Mouse (Mus musculus) CD4-positive, CD25-positive, alpha-beta regulatory T cell, adult 2 months (primary cell): Measurements from ENCODE around the gene Lrpprc.

Experiments used
- DNase-seq: peaks from one replicate; pipeline ENCODE4 v3.0.0-alpha.2; 2012; ENCODE audit warnings: low read depth, low spot score

The Lrpprc gene

GRCm38 (mm10) chr17:84771882-84772281, 18.7 kb downstream of the Lrpprc start:
- DNase-seq: no peak

- DNase-seq: peak; percentile 5
Measured at GRCm38 (mm10) chr17:84758971-84759370, 31.6 kb downstream of the Lrpprc start.

- peak; percentile 31 for DNase-seq
Measured at GRCm38 (mm10) chr17:84758374-84758773, 32.2 kb downstream of the Lrpprc start.

- DNase-seq: peak; percentile 49
Measured at GRCm38 (mm10) chr17:84756090-84756489, 34.5 kb downstream of the Lrpprc start.

GRCm38 (mm10) chr17:84753489-84753888, 37.1 kb downstream of the Lrpprc start:
- DNase-seq: no peak

- no peak for DNase-seq
Measured at GRCm38 (mm10) chr17:84752286-84752685, 38.3 kb downstream of the Lrpprc start.

- no peak for DNase-seq
Measured at GRCm38 (mm10) chr17:84751630-84752191, 38.9 kb downstream of the Lrpprc start.

- DNase-seq: no peak
Measured at GRCm38 (mm10) chr17:84750130-84750529, 40.5 kb downstream of the Lrpprc start.

- DNase-seq: no peak
Measured at GRCm38 (mm10) chr17:84749297-84749696, 41.3 kb downstream of the Lrpprc start.

GRCm38 (mm10) chr17:84748152-84748682, 42.4 kb downstream of the Lrpprc start:
- DNase-seq: no peak

- DNase-seq: no peak
Measured at GRCm38 (mm10) chr17:84747212-84747611, 43.4 kb downstream of the Lrpprc start.

- DNase-seq: no peak
Measured at GRCm38 (mm10) chr17:84745001-84745400, 45.6 kb downstream of the Lrpprc start.

- no peak for DNase-seq
Measured at GRCm38 (mm10) chr17:84744256-84744655, 46.3 kb downstream of the Lrpprc start.

GRCm38 (mm10) chr17:84738073-84738797, 52.4 kb downstream of the Lrpprc start:
- DNase-seq: no peak

GRCm38 (mm10) chr17:84736719-84737118, 53.9 kb downstream of the Lrpprc start:
- no peak for DNase-seq

GRCm38 (mm10) chr17:84732612-84733011, 58.0 kb downstream of the Lrpprc start:
- no peak for DNase-seq

GRCm38 (mm10) chr17:84731361-84731760, 59.2 kb downstream of the Lrpprc start:
- DNase-seq: no peak

GRCm38 (mm10) chr17:84729140-84729539, 61.4 kb downstream of the Lrpprc start:
- no peak for DNase-seq

GRCm38 (mm10) chr17:84728201-84728911, 62.2 kb downstream of the Lrpprc start:
- no peak for DNase-seq

GRCm38 (mm10) chr17:84725163-84725562, 65.4 kb downstream of the Lrpprc start:
- DNase-seq: no peak

GRCm38 (mm10) chr17:84724028-84724427, 66.6 kb downstream of the Lrpprc start:
- no peak for DNase-seq

- DNase-seq: no peak
Measured at GRCm38 (mm10) chr17:84719105-84719504, 71.5 kb downstream of the Lrpprc start.
